Mouse (Mus musculus) pancreas, adult 10 weeks (tissue): ENCODE data around the gene Olfr77. TPM values are rescaled to one million over a fixed set of nuclear protein-coding genes. Genes with fewer than 3 reads are reported as not detected.

Experiments
- polyA plus RNA-seq: library from polyadenylated mRNA; stranded (reverse); fragments of 350-450 nt; fragmentation: Illumina TruSeq; extraction: RNeasy Lipid Tissue Mini Kit (QIAGEN cat#74804); gene quantifications from one replicate; pipeline ENCODE4 v1.2.3, GENCODE M21; 2015; ENCODE audit warnings: low read depth, low replicate concordance; ENCODE audit not compliant: insufficient read depth

The Olfr77 gene
- not detected for polyA plus RNA-seq

DNA sequence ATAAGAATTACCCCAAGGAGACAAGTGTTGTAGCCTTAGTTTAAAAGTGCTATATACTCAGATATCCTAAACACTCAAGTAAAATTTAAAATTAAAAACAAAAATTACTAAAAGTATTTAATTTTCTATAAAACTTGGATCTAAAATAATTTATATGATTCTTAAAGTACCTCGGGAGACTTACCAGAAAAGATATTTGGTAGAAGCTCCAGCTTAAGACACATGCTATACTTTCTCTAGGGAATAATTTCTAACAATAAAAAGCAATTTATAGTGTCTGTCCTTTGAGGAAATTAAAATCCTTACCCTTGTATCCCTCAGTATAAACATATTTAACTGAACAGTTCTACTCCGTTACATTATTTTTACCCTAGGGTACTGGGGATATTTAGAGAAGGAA lies at the start of gene Olfr77:
Gene Olfr77 (plus strand): TSS at position 301 of the 400 bp plus-strand sequence.

GRCm38 (mm10) chr9:19887904-19888303 lies 28.8 kb upstream of the Olfr77 start, which contains the start of gene Olfr862:
Olfr862 (minus strand) TSS chr9:19888004.

Other genes with a start within 250 kb of the Olfr77 start
- gene Olfr857, start 207.4 kb upstream of the Olfr77 start, polyA plus RNA-seq = not detected
- gene Olfr58, start 136.6 kb upstream of the Olfr77 start, polyA plus RNA-seq = not detected
- not detected for gene Olfr859, start 112.0 kb upstream of the Olfr77 start, polyA plus RNA-seq
- gene Olfr860, start 67.1 kb upstream of the Olfr77 start, polyA plus RNA-seq = not detected
- gene Olfr862, start 28.9 kb upstream of the Olfr77 start, polyA plus RNA-seq = not detected
- not detected for gene Olfr866, start 111.2 kb downstream of the Olfr77 start, polyA plus RNA-seq
- gene Olfr867, start 140.7 kb downstream of the Olfr77 start, polyA plus RNA-seq = not detected
- not detected for gene Olfr868, start 181.8 kb downstream of the Olfr77 start, polyA plus RNA-seq
- gene Olfr869, start 212.1 kb downstream of the Olfr77 start, polyA plus RNA-seq = not detected